Mouse (Mus musculus) lung, embryonic 14.5 days (tissue): ENCODE results near the gene Olfr1393. TPM values are rescaled to one million over a fixed set of nuclear protein-coding genes. Genes with fewer than 3 reads are reported as not detected.
"Not testable (repeated sequence)": the region's sequence is repeated elsewhere in the genome, so short reads cannot be mapped to it uniquely, and the experiment has no call there.

Experiments
- ATAC-seq: fragments of 200-750 bp; cut with Nextera tagmentation; 2 replicates; pipeline ENCODE4 v1.8.0; 2017; ENCODE audit warnings: mild to moderate bottlenecking, moderate TSS enrichment, moderate library complexity; ENCODE audit not compliant: insufficient read depth
- DNase-seq: peaks from one replicate; pipeline ENCODE4 v3.0.0-alpha.2; 2015
- H3K27ac ChIP-seq: fragments of 300-500 bp; sonication (generic); 2 replicates; pipeline ENCODE4 v1.5.1; 2014; ENCODE audit warnings: low read depth, mild to moderate bottlenecking, moderate library complexity
- H3K27me3 ChIP-seq: fragments of 300-500 bp; sonication (generic); 2 replicates; pipeline ENCODE4 v1.6.1; 2014; ENCODE audit warnings: low read length, control low read depth; ENCODE audit not compliant: insufficient read depth
- H3K36me3 ChIP-seq: fragments of 300-500 bp; sonication (generic); 2 replicates; pipeline ENCODE4 v1.6.1; 2014; ENCODE audit warnings: control low read depth; ENCODE audit not compliant: insufficient read depth
- H3K4me1 ChIP-seq: fragments of 300-500 bp; sonication (generic); 2 replicates; pipeline ENCODE4 v1.6.1; 2014; ENCODE audit warnings: antibody characterized with exemption, control low read depth; ENCODE audit not compliant: insufficient read depth
- H3K4me2 ChIP-seq: fragments of 300-500 bp; sonication (generic); 2 replicates; pipeline ENCODE4 v1.6.1; 2014; ENCODE audit warnings: mild to moderate bottlenecking
- H3K4me3 ChIP-seq: fragments of 300-500 bp; sonication (generic); 2 replicates; pipeline ENCODE4 v1.5.1; 2014; ENCODE audit warnings: low read depth, low read length
- H3K9ac ChIP-seq: fragments of 300-500 bp; sonication (generic); 2 replicates; pipeline ENCODE4 v1.6.1; 2014
- H3K9me3 ChIP-seq: fragments of 300-500 bp; sonication (generic); 2 replicates; pipeline ENCODE4 v1.6.1; 2016; ENCODE audit warnings: low read depth, low read length, control low read depth
- CTCF ChIP-seq: IDR thresholded peaks from 2 replicates; pipeline ENCODE4 v1.5.1; 2016; ENCODE audit warnings: antibody characterized with exemption, low read depth
- WGBS: fragments of 180-500 bp; shearing (Covaris S2); extraction: QIAGEN DNeasy Blood & Tissue Kit; methylation state at CpG from one replicate; pipeline ENCODE4 v1.1.7; 2014; 5-methylcytosine and 5-hydroxymethylcytosine counted together
- polyA plus RNA-seq: library from polyadenylated mRNA; unstranded; fragments of >200 nt; fragmentation: Nextera tagmentation; extraction: Ambion mirVana; gene quantifications from 2 replicates; pipeline ENCODE4 v1.2.1, GENCODE M21; 2014

Olfr1393 gene
- polyA plus RNA-seq, 1 experiment from 2014 or later = not detected

DNA sequence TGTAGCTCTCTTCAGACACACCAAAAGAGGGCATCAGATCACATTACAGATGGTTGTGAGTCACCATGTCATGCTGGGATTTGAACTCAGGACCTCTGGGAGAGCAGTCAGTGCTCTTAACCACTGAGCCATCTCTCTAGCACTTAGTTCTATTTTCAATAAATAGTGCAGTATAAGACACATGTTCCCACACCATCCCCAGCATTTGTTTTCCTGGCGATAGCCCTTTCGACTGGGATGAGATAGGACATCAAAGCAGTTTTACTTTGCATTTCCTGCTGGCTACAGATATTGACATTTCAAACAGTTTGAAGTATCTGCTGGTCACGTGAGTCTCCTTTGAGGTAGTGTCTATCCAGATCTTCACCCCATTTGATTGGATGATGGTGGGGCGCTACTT lies 7.7 kb upstream of the Olfr1393 start:
- no peak for TF ChIP-seq CTCF
- H3K4me3 ChIP-seq = no peak overlapping the region
- H3K4me2 ChIP-seq = no peak overlapping the region
- H3K9ac ChIP-seq = no peak overlapping the region
- no peak for DNase-seq
- H3K9me3 ChIP-seq = no peaks in the 10 kb centered on the region
- H3K4me1 ChIP-seq = no peaks in the 10 kb centered on the region
- no peak for ATAC-seq
- 76% methylated on average over 4 of the region's 4 CpGs for WGBS
- no peak overlapping the region for H3K27ac ChIP-seq
- H3K36me3 ChIP-seq = no peaks in the 10 kb centered on the region
- H3K27me3 ChIP-seq = no peaks in the 10 kb centered on the region

DNA sequence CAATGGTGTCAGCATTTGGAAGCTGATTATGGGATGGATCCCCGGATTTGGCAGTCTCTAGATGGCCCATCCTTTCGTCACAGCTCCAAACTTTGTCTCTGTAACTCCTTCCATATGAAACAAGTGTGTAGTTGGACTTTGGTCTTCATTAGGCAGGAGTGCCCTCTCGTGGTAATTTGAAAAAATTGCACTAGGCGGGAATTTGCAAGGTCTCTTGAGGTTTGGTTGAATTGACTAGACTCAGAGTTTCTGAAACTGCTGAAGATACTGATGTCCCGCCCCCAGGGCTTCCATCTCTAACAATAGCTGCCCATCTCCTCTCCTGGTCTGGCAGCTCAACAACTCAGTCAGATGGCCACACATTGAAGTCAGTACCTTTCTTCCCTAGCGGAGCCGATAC lies 6.8 kb upstream of the Olfr1393 start:
- H3K36me3 ChIP-seq = no peaks in the 10 kb centered on the region
- no peaks in the 10 kb centered on the region for H3K4me1 ChIP-seq
- 0 out of 2 replicates have a peak, but pooled peaks have one; percentile 33 for ATAC-seq
- peak; percentile 77 for TF ChIP-seq CTCF
- H3K27ac ChIP-seq = no peak overlapping the region
- H3K9ac ChIP-seq = no peak overlapping the region
- 25% methylated on average over 7 of the region's 7 CpGs for WGBS
- no peak overlapping the region for H3K4me2 ChIP-seq
- H3K9me3 ChIP-seq = no peaks in the 10 kb centered on the region
- no peak overlapping the region for H3K4me3 ChIP-seq
- DNase-seq = peak; percentile 90
- H3K27me3 ChIP-seq = no peaks in the 10 kb centered on the region

DNA sequence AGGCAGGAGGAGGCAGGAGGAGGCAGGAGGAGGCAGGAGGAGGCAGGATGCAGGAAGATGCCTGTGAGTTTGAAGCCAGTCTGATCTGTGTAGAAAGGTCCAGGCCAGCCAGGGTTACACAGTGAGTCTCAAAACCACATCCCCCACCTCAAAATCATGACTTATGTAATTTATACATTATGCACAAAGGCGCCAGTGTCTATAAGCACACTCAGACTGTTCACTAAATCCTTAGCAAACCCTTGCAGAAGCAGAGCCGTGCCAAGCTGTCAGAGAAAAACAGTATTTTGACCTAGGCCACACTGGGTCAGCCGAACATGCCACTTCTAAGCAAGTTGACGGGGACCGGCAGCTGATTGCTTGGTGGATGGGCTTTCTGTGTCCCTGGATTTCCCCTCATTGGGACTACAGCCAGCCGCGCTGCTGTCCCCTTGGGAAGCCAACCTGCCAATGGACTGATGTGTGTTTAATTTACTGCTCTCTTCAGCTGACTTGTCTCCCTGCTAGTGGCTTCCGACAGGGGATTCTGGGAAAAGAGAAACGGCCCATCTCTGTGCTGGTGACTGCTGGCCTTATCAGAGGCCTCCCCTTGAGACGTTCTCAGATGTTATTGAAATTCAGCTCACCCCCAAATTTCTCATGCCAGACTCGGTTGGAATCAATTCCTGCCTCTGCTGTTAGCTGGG lies 4.1 kb upstream of the Olfr1393 start:
- WGBS = 48% methylated on average over 11 of the region's 11 CpGs
- no peak overlapping the region for H3K9ac ChIP-seq
- H3K4me3 ChIP-seq = no peak overlapping the region
- no peaks in the 10 kb centered on the region for H3K9me3 ChIP-seq
- no peak for TF ChIP-seq CTCF
- H3K36me3 ChIP-seq = no peaks in the 10 kb centered on the region
- H3K4me1 ChIP-seq = no peaks in the 10 kb centered on the region
- H3K27me3 ChIP-seq = no peaks in the 10 kb centered on the region
- H3K4me2 ChIP-seq = no peak overlapping the region
- ATAC-seq (no peak), DNase-seq (no peak)
- H3K27ac ChIP-seq = no peak overlapping the region

DNA sequence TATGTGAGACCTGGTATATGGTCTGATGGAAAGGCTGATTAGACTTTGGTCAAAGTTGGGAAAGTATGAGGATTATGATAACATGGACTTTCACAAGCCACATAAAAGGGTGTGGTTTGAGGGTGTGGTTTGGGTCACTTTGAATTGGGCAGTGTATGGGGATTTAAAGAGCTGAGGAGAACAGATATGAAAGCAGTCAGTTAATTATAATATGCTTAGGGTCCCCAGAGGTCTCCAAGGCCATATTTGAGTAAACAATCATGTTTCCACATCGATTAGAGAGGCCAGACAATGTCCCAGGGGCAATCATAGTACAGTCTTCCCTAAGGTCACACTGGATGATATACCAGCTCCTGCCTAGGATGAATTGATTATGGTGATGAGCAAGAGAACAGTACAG lies 6.9 kb downstream of the Olfr1393 start, which contains the start of gene Olfr1392:
TSS of gene Olfr1392 (plus strand) at position 301 of the 400 bp plus-strand sequence.
- H3K9me3 ChIP-seq, DNase-seq, H3K27me3 ChIP-seq, H3K4me3 ChIP-seq, ATAC-seq, H3K36me3 ChIP-seq, H3K4me2 ChIP-seq, H3K4me1 ChIP-seq, H3K27ac ChIP-seq, H3K9ac ChIP-seq: not testable (repeated sequence)
- WGBS = 37% methylated on average over 1 of the region's 1 CpGs

DNA sequence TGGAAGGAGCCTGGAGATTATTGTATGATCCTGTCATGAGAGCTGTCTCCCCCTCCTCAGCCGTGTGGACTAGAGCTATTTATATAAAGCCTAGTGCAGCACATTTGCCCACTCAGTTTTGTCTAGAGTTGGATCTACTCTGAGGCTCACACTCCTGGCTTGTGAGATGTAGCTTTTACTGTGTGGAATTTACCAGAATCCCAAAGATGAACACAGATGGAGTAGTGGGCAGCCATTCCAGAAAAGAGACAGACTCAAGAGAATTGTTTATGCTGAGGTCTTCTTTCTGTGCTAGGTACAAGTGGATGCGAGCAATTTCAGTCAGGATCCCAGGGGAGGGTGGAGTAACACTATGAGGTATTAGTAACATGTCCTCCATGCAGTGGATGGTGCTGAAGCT lies 9.1 kb downstream of the Olfr1393 start:
- ATAC-seq (no peak), DNase-seq (no peak)
- 56% methylated on average over 2 of the region's 2 CpGs for WGBS
- Histone ChIP-seq H3K4me1 (no peaks in the 10 kb centered on the region), H3K27me3 (no peaks in the 10 kb centered on the region), H3K27ac (no peak overlapping the region), H3K9ac (no peak overlapping the region), H3K9me3 (no peaks in the 10 kb centered on the region), H3K4me2 (no peak overlapping the region), H3K4me3 (no peak overlapping the region), H3K36me3 (no peaks in the 10 kb centered on the region)
- TF ChIP-seq CTCF = no peak

DNA sequence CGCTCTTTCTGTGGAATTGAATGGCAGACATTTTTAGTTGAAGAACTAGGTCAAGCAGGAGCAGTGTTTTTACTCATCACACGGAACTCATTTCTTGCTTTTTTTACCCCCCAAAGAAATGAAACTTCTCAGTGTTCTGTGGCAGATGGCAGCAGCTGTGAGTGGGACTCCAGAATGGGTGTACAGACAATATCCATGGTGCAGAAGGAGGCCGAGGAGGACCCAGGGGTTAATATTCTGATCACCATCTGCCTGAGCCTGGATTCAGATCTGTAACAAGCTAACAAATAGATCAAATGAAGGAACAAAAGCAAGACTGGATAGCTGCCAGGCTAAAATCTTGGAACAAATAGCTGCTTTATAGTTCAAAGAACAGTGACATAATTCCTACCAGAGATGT lies 14.7 kb downstream of the Olfr1393 start:
- DNase-seq = peak; percentile 17

DNA sequence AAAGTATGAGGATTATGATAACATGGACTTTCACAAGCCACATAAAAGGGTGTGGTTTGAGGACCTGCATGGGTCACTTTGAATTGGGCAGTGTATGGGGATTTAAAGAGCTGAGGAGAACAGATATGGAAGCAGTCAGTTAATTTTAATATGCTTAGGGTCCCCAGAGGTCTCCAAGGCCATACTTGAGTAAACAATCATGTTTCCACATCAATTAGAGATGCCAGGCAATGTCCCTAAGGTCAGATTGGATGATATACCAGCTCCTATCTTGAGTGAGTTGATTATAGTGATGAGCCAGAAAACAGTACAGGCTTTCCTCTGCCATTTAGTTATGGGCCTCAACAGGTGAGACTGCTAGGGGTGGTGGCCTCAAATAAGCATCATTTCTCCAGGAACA lies 26.3 kb downstream of the Olfr1393 start, which contains the start of gene Olfr10:
TSS of gene Olfr10 (plus strand) at position 301 of the 400 bp plus-strand sequence.
- no peak within 1 kb of the TSS for H3K27ac ChIP-seq
- no peak within 1 kb of the TSS for H3K4me3 ChIP-seq
- no peak for DNase-seq
- no peak for ATAC-seq
- TF ChIP-seq CTCF = no peak
- no peaks in the 10 kb centered on the region for H3K36me3 ChIP-seq
- no peak within 1 kb of the TSS for H3K4me2 ChIP-seq
- no peaks in the 10 kb centered on the region for H3K27me3 ChIP-seq
- H3K4me1 ChIP-seq = no peaks in the 10 kb centered on the region
- no peak within 1 kb of the TSS for H3K9ac ChIP-seq
- H3K9me3 ChIP-seq = no peaks in the 10 kb centered on the region

More for the DNA sequence above, 14.7 kb downstream of the Olfr1393 start:
- no peak overlapping the region for H3K4me3 ChIP-seq
- no peak for ATAC-seq
- no peak overlapping the region for H3K9ac ChIP-seq
- TF ChIP-seq CTCF = no peak
- no peak overlapping the region for H3K27ac ChIP-seq
- H3K36me3 ChIP-seq = no peaks in the 10 kb centered on the region
- 59% methylated on average over 3 of the region's 3 CpGs for WGBS
- H3K9me3 ChIP-seq = no peaks in the 10 kb centered on the region
- no peaks in the 10 kb centered on the region for H3K27me3 ChIP-seq
- no peaks in the 10 kb centered on the region for H3K4me1 ChIP-seq
- no peak overlapping the region for H3K4me2 ChIP-seq

DNA sequence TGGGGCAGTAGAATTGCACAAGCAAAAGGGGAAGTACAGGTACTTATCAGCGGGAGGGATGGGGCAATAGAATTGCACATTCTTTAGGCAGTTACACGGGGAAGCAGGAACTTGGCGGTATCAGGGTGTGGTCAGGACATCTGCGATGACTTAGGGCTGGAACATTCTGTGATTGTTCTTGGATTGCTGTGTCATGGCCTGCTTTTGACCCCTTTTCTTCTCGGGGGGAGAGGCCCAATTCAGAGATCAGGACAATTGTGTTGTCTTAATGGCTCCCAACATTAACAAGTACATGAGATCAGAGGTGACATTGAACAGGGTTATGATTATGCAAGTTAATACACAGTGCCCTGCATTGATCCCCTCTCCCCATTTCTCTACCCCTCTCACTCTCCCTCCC lies 30.4 kb downstream of the Olfr1393 start:
- not testable (repeated sequence) for H3K4me3 ChIP-seq, H3K36me3 ChIP-seq, H3K27ac ChIP-seq, H3K27me3 ChIP-seq, H3K9ac ChIP-seq, H3K9me3 ChIP-seq, DNase-seq, H3K4me2 ChIP-seq, ATAC-seq, H3K4me1 ChIP-seq
- WGBS = 75% methylated on average over 5 of the region's 5 CpGs
